Mouse (Mus musculus): ENCODE measurements at regions not wholly inside any gene's neighbourhood (a gene's known extent, or its start where the extent isn't known, plus 50 kb on each side); places are given as distances from the start of the nearest gene placed in this dataset.

DNA sequence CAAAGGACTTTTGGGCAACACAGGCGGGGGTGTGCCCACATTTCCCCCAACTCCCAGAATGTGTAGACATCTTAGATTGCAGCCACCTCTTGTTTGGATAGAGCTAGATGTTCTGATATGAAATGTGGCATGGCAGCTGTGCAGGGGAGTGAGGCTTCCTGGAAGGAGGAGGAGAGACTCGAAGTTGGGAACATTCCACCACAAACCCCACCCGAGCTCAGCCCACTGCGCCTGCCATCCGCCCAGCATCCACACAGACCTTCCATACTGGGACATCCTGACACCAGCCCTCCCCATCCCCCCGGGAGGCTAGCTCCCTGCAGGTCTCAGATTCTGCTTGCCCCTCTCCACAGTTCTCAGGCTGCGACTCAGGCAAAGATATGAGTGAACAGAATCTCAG is 329.9 kb downstream of the Ptpru start:
- Histone ChIP-seq H3K36me3 (ENCODE audit: insufficient read depth, low read length) (no peaks in the 10 kb centered on the region), H3K9me3 (ENCODE audit: low read length) (peaks cover 40% of the 10 kb centered on the region), H3K27me3 (ENCODE audit: insufficient read depth, low read length) (no peaks in the 10 kb centered on the region), H3K4me3 (replicated peaks; ENCODE audit: low read length) (no peak overlapping the region), H3K4me1 (replicated peaks; ENCODE audit: low read depth, low read length) (no peaks in the 10 kb centered on the region)
- TF ChIP-seq CTCF (conservative IDR thresholded peaks at IDR 0.05; ENCODE audit: low read length), result no peak
- no peak for TF ChIP-seq NANOG (IDR thresholded peaks at IDR 0.05; ENCODE audit: borderline replicate concordance, low read length)
- TF ChIP-seq POU5F1 (IDR thresholded peaks at IDR 0.05; ENCODE audit: borderline replicate concordance, low read length), result no peak

DNA sequence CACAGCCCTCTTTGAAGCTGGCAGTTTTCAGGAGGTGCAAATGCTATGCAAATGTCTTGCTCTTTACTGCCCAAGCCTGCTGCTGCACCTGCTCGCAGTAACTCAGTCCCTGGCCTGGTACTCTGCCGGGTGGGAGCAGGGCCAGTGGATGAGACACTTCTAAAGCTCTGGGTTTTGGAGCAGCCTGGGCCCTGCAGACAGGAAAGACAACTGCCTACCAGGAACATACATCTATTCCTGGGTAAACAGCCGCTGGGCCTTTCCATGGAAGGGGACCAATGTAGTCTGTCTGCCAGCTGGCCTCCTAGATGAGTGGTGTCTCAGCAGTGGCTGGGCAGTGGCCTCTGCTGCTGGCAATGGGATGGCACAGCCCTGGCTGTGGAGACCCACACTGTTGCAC is 326.5 kb downstream of the Ptpru start:
- Histone ChIP-seq H3K27me3 (ENCODE audit: insufficient read depth, low read length) (no peaks in the 10 kb centered on the region), H3K4me3 (replicated peaks; ENCODE audit: low read length) (no peak overlapping the region), H3K9me3 (ENCODE audit: low read length) (peaks cover 40% of the 10 kb centered on the region), H3K36me3 (ENCODE audit: insufficient read depth, low read length) (no peaks in the 10 kb centered on the region), H3K4me1 (replicated peaks; ENCODE audit: low read depth, low read length) (no peaks in the 10 kb centered on the region)
- TF ChIP-seq NANOG (IDR thresholded peaks at IDR 0.05; ENCODE audit: borderline replicate concordance, low read length) (no peak), POU5F1 (IDR thresholded peaks at IDR 0.05; ENCODE audit: borderline replicate concordance, low read length) (no peak), CTCF (conservative IDR thresholded peaks at IDR 0.05; ENCODE audit: low read length) (no peak)

DNA sequence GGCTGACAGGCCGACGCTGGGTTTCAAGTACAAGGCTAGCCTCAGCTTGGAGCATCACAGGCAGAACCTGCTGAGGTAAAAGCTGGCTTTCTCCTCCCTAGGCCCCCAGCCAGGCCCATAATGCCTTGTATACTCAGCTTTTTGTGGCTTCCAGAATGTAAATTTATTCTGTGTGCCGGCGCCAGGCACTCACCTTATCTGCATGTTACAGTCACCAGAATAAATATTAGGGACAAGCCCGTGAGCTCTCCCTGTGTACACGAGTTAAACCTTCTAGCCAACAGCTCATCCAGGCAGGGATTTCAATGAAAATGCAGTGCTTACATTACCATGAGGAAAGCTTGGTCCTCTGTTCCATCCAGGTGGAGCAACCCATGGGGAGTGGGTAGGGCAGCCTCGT is 325.3 kb downstream of the Ptpru start:
- TF ChIP-seq POU5F1 (IDR thresholded peaks at IDR 0.05; ENCODE audit: borderline replicate concordance, low read length), result no peak
- TF ChIP-seq NANOG (IDR thresholded peaks at IDR 0.05; ENCODE audit: borderline replicate concordance, low read length), result no peak
- no peak for TF ChIP-seq CTCF (conservative IDR thresholded peaks at IDR 0.05; ENCODE audit: low read length)
- Histone ChIP-seq H3K27me3 (ENCODE audit: insufficient read depth, low read length) (no peaks in the 10 kb centered on the region), H3K4me1 (replicated peaks; ENCODE audit: low read depth, low read length) (no peaks in the 10 kb centered on the region), H3K36me3 (ENCODE audit: insufficient read depth, low read length) (no peaks in the 10 kb centered on the region), H3K4me3 (replicated peaks; ENCODE audit: low read length) (no peak overlapping the region), H3K9me3 (ENCODE audit: low read length) (peaks cover 32% of the 10 kb centered on the region)

DNA sequence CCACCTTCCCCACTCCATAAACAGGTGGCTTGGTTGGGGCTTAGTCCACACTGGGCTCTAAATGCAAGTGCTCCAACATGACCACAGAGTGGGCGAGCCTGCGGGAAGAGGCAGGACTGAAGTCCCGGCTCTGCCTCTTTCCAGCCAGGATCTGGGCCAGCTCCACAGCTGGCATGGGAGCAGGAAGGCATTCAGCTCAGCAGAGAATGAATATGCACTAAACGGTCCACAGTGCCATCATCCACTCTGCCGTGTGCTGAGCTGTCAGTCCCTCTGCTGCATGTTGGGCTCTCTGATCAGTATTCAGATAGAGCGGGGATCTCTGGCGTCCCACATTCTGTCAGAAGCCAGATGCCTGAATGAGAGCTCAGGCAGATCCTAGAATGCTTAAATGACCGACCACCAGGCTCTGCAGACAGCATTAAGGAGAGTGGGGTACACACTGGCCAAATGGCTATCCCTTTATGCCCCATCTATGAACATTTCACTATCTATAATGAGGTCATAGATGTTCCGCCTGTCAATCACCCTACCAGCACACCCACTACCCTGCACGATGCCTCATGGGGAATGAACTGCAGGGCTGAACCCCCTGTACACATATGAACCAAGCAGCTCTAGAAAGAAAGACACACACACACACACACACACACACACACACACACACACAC is 317.3 kb downstream of the Ptpru start:
- TF ChIP-seq CTCF (conservative IDR thresholded peaks at IDR 0.05; ENCODE audit: low read length) (no peak), NANOG (IDR thresholded peaks at IDR 0.05; ENCODE audit: borderline replicate concordance, low read length) (no peak), POU5F1 (IDR thresholded peaks at IDR 0.05; ENCODE audit: borderline replicate concordance, low read length) (no peak)
- Histone ChIP-seq H3K4me1 (replicated peaks; ENCODE audit: low read depth, low read length) (no peaks in the 10 kb centered on the region), H3K4me3 (replicated peaks; ENCODE audit: low read length) (no peak overlapping the region), H3K27me3 (ENCODE audit: insufficient read depth, low read length) (no peaks in the 10 kb centered on the region), H3K36me3 (ENCODE audit: insufficient read depth, low read length) (no peaks in the 10 kb centered on the region), H3K9me3 (ENCODE audit: low read length) (no peaks in the 10 kb centered on the region)

DNA sequence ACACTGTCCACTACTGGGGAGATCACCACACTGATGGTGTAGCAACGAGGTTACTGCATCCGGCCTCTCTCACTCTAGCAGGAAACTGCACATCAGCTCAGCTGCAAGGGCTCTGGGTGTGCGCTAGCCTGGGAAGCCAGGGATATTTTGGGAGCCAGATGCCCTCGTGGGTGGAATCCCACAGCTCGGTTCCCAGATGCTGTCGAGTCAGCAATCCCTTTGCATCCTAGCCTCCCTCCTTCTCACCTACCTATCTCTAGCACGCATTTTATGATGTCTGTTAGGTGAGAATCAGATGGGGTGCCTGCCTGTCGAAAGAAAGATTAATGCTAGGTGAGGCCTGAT is 316.8 kb downstream of the Ptpru start:
- no peaks in the 10 kb centered on the region for H3K36me3 ChIP-seq (ENCODE audit: insufficient read depth, low read length)

DNA sequence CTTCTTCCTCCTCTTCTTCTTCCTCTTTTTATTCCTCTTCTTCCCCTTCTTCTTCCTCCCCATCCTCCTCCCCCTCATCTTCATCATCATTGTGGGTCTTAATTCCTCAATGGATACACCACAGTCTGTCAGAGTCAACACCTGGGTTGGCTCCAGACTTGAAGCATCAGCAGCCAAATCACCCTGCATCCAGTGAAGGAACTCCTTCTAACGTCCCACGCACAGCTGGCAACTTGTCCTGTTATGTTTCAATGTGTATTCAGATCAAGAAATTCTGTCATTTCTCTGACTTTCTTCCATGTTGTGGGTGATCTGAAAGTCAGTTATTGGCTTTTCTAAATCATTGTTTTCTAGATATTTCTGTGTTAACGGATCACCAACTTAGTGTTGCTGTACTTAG is 312.9 kb downstream of the Ptpru start:
- no peaks in the 10 kb centered on the region for H3K36me3 ChIP-seq (ENCODE audit: insufficient read depth, low read length)
- H3K27me3 ChIP-seq (ENCODE audit: insufficient read depth, low read length), result no peaks in the 10 kb centered on the region
- no peaks in the 10 kb centered on the region for H3K9me3 ChIP-seq (ENCODE audit: low read length)
- TF ChIP-seq POU5F1 (IDR thresholded peaks at IDR 0.05; ENCODE audit: borderline replicate concordance, low read length) (no peak), NANOG (IDR thresholded peaks at IDR 0.05; ENCODE audit: borderline replicate concordance, low read length) (no peak), CTCF (conservative IDR thresholded peaks at IDR 0.05; ENCODE audit: low read length) (no peak)
- no peaks in the 10 kb centered on the region for H3K4me1 ChIP-seq (replicated peaks; ENCODE audit: low read depth, low read length)
- no peak overlapping the region for H3K4me3 ChIP-seq (replicated peaks; ENCODE audit: low read length)

More for the DNA sequence above, 316.8 kb downstream of the Ptpru start:
- TF ChIP-seq POU5F1 (IDR thresholded peaks at IDR 0.05; ENCODE audit: borderline replicate concordance, low read length), result no peak
- no peak for TF ChIP-seq CTCF (conservative IDR thresholded peaks at IDR 0.05; ENCODE audit: low read length)
- TF ChIP-seq NANOG (IDR thresholded peaks at IDR 0.05; ENCODE audit: borderline replicate concordance, low read length), result no peak
- no peaks in the 10 kb centered on the region for H3K27me3 ChIP-seq (ENCODE audit: insufficient read depth, low read length)
- H3K9me3 ChIP-seq (ENCODE audit: low read length), result no peaks in the 10 kb centered on the region
- H3K4me3 ChIP-seq (replicated peaks; ENCODE audit: low read length), result no peak overlapping the region
- H3K4me1 ChIP-seq (replicated peaks; ENCODE audit: low read depth, low read length), result no peaks in the 10 kb centered on the region

DNA sequence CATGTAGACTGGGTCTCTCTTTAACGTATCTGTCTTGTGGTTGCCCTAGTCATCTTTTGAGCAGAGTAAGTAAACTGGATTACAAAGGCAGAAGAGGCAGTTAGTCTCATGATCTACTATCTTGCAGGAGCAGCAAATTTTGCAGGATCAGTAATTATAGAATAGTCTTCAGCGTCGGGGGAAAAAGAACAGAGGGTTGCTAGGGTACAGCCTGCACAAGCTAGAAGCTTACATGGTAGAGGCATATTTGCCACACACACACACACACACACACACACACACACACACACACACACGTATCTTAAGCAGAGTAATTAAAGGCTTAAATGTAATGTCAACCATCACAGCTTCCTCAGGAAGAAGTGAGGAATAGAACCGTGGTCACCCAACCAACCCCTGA is 307.6 kb downstream of the Ptpru start:
- TF ChIP-seq CTCF (conservative IDR thresholded peaks at IDR 0.05; ENCODE audit: low read length), result no peak
- TF ChIP-seq POU5F1 (IDR thresholded peaks at IDR 0.05; ENCODE audit: borderline replicate concordance, low read length), result no peak
- TF ChIP-seq NANOG (IDR thresholded peaks at IDR 0.05; ENCODE audit: borderline replicate concordance, low read length), result no peak
- Histone ChIP-seq H3K27me3 (ENCODE audit: insufficient read depth, low read length) (no peaks in the 10 kb centered on the region), H3K9me3 (ENCODE audit: low read length) (no peaks in the 10 kb centered on the region), H3K4me3 (replicated peaks; ENCODE audit: low read length) (no peak overlapping the region), H3K36me3 (ENCODE audit: insufficient read depth, low read length) (no peaks in the 10 kb centered on the region), H3K4me1 (replicated peaks; ENCODE audit: low read depth, low read length) (no peaks in the 10 kb centered on the region)

DNA sequence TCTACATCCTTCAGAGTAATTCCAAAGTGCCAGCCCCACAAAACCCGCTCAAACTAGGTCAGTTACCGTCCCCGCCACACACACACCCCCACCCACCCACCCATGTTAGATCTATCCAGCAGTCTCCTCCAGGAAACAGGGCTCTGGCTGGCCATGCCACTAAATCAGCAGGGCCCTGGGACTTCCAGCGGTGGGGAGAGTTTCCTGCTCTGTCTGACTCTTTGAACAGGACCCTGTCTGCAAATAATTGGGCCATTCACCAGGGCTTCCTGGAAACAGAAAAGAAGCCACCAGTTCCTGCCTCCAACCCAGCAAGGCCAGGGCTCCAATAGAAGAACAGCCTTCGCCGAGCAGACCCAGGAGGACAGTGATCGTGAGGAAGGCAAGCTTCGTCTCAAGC is 307.1 kb downstream of the Ptpru start:
- Histone ChIP-seq H3K27me3 (ENCODE audit: insufficient read depth, low read length) (no peaks in the 10 kb centered on the region), H3K4me1 (replicated peaks; ENCODE audit: low read depth, low read length) (no peaks in the 10 kb centered on the region), H3K4me3 (replicated peaks; ENCODE audit: low read length) (no peak overlapping the region), H3K36me3 (ENCODE audit: insufficient read depth, low read length) (no peaks in the 10 kb centered on the region), H3K9me3 (ENCODE audit: low read length) (no peaks in the 10 kb centered on the region)
- TF ChIP-seq CTCF (conservative IDR thresholded peaks at IDR 0.05; ENCODE audit: low read length) (no peak), POU5F1 (IDR thresholded peaks at IDR 0.05; ENCODE audit: borderline replicate concordance, low read length) (no peak)

DNA sequence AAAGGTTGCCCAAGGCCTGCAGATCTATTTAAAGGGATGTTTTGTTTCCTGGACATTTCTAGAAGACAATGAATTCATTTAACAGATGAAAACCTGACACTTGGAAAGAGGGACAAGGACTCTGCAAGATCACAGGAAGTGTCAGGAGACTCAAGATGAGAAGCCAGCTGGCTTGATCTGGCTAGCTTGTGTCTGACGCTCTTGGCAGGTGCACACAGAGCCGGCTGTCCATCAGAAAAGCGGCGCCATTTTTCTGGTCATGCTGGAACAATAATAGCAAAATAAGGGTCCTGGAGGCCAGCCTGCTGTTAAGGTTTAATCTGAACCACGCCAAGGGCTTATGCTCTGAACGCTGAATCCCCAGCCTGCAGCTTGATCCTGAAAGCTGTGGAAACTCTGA is 303.3 kb downstream of the Ptpru start:
- Histone ChIP-seq H3K36me3 (ENCODE audit: insufficient read depth, low read length) (no peaks in the 10 kb centered on the region), H3K27me3 (ENCODE audit: insufficient read depth, low read length) (no peaks in the 10 kb centered on the region), H3K4me3 (replicated peaks; ENCODE audit: low read length) (no peak overlapping the region), H3K4me1 (replicated peaks; ENCODE audit: low read depth, low read length) (no peaks in the 10 kb centered on the region), H3K9me3 (ENCODE audit: low read length) (no peaks in the 10 kb centered on the region)
- TF ChIP-seq POU5F1 (IDR thresholded peaks at IDR 0.05; ENCODE audit: borderline replicate concordance, low read length) (no peak), NANOG (IDR thresholded peaks at IDR 0.05; ENCODE audit: borderline replicate concordance, low read length) (no peak), CTCF (conservative IDR thresholded peaks at IDR 0.05; ENCODE audit: low read length) (no peak)

Data from E14TG2a.4 (cell line).